Mouse (Mus musculus) bone marrow, adult 2 months (tissue): ENCODE measurements around the gene Hbb-bt.

Experiments used
- CTCF ChIP-seq: fragments of 200-500 bp; IDR thresholded peaks from 2 replicates; pipeline ENCODE4 v1.5.1; 2011; ENCODE audit warnings: low read length, control low read depth; ENCODE audit not compliant: control insufficient read depth, insufficient read depth
- POLR2A ChIP-seq: fragments of 200-500 bp; IDR thresholded peaks from 2 replicates; pipeline ENCODE4 v1.6.1; 2011; ENCODE audit warnings: low read depth, mild to moderate bottlenecking, control low read depth, low read length, borderline replicate concordance; ENCODE audit not compliant: control insufficient read depth

- TF ChIP-seq POLR2A (no peak), CTCF (no peak)
Measured at GRCm38 (mm10) chr7:103811223-103811845, 2.5 kb downstream of the Hbb-bt start.
